Mouse (Mus musculus): Measurements from ENCODE around the gene Fbh1.
A peak's percentile ranks its signal among the peaks of the same experiment; 100 is the strongest.

Gene Fbh1

GRCm38 (mm10) chr2:11718573-11718972 lies 58.8 kb downstream of the Fbh1 start:
- no peak for DNase-seq (ENCODE audit: low spot score)

GRCm38 (mm10) chr2:11714535-11714934 lies 62.8 kb downstream of the Fbh1 start:
- no peak for DNase-seq (ENCODE audit: low spot score)

GRCm38 (mm10) chr2:11713021-11713420 lies 64.4 kb downstream of the Fbh1 start:
- DNase-seq (ENCODE audit: low spot score), result no peak

- no peak for DNase-seq (ENCODE audit: low spot score)
These were observed 64.8 kb downstream of the Fbh1 start for GRCm38 (mm10) chr2:11712483-11712990.

- DNase-seq (ENCODE audit: low spot score), result peak; percentile 16
These were observed 67.3 kb downstream of the Fbh1 start for GRCm38 (mm10) chr2:11710101-11710500.

- no peak for DNase-seq (ENCODE audit: low spot score)
These were observed 68.8 kb downstream of the Fbh1 start for GRCm38 (mm10) chr2:11708538-11708937.

- DNase-seq (ENCODE audit: low spot score), result no peak
These were observed 70.7 kb downstream of the Fbh1 start for GRCm38 (mm10) chr2:11706746-11707065.

- no peak for DNase-seq (ENCODE audit: low spot score)
These were observed 71.2 kb downstream of the Fbh1 start for GRCm38 (mm10) chr2:11706030-11706745.

GRCm38 (mm10) chr2:11705201-11706025 lies 72.0 kb downstream of the Fbh1 start, which contains the start of gene Il15ra:
Gene Il15ra (plus strand): TSS chr2:11705290.
- peak; percentile 62 for DNase-seq (ENCODE audit: low spot score)

GRCm38 (mm10) chr2:11699905-11700304 lies 77.5 kb downstream of the Fbh1 start:
- no peak for DNase-seq (ENCODE audit: low spot score)

- no peak for DNase-seq (ENCODE audit: low spot score)
These were observed 78.4 kb downstream of the Fbh1 start for GRCm38 (mm10) chr2:11698994-11699393.

- DNase-seq (ENCODE audit: low spot score), result no peak
These were observed 81.5 kb downstream of the Fbh1 start for GRCm38 (mm10) chr2:11695867-11696266.

- no peak for DNase-seq (ENCODE audit: low spot score)
These were observed 83.3 kb downstream of the Fbh1 start for GRCm38 (mm10) chr2:11694104-11694503.

- DNase-seq (ENCODE audit: low spot score), result no peak
These were observed 84.0 kb downstream of the Fbh1 start for GRCm38 (mm10) chr2:11693352-11693751.
